Mouse (Mus musculus): Measurements from ENCODE around the gene Nfkbil1.

GRCm38 (mm10) chr17:35220156-35220952 is 15.2 kb downstream of the Nfkbil1 start, which contains the start of gene Gm16181:
- no peak for TF ChIP-seq POLR2A (IDR thresholded peaks at IDR 0.05; ENCODE audit: insufficient read depth, low read depth, low read length)
- TF ChIP-seq CTCF (IDR thresholded peaks at IDR 0.05; ENCODE audit: insufficient read depth, low read depth, low read length) = no peak
